Mouse (Mus musculus) brown adipose tissue, adult 24 weeks (tissue): Measurements from ENCODE around the gene Lmbr1l. TPM values are rescaled to one million over a fixed set of nuclear protein-coding genes. Genes with fewer than 3 reads are reported as not detected.
A peak's percentile ranks its signal among the peaks of the same experiment; 100 is the strongest.

Experiments used
- H3K27ac ChIP-seq: fragments of 200-500 bp; replicated peaks from 2 replicates; pipeline ENCODE4 v1.5.1; 2012; ENCODE audit warnings: low read depth, mild to moderate bottlenecking, low read length
- H3K4me1 ChIP-seq: fragments of 200-500 bp; 2 replicates; pipeline ENCODE4 v1.6.1; 2012; ENCODE audit warnings: low read length, mixed read lengths; ENCODE audit not compliant: control insufficient read depth, insufficient read depth, insufficient read length
- H3K4me3 ChIP-seq: fragments of 200-500 bp; 2 replicates; pipeline ENCODE4 v1.5.1; 2012; ENCODE audit warnings: low read depth, mild to moderate bottlenecking, low read length, moderate library complexity; ENCODE audit not compliant: insufficient read depth
- polyA plus RNA-seq: library from polyadenylated mRNA; stranded (reverse); fragments of >200 nt; gene quantifications from 2 replicates; pipeline ENCODE4 v1.2.4, GENCODE M21; 2012; ENCODE audit not compliant: missing spikeins, insufficient read depth, insufficient read length

The Lmbr1l gene
- polyA plus RNA-seq, 1 experiment, result 6.3 TPM

GRCm38 (mm10) chr15:98871070-98871915, 46.7 kb downstream of the Lmbr1l start, which contains the start of gene Kmt2d:
Gene Kmt2d (minus strand): TSS chr15:98871204.
- Histone ChIP-seq H3K4me3 (peak within 1 kb of the TSS; percentile 91), H3K27ac (peak within 1 kb of the TSS; percentile 98), H3K4me1 (peaks cover 19% of the 10 kb centered on the region)

- peaks cover 19% of the 10 kb centered on the region for H3K4me1 ChIP-seq
- peak overlapping the region; percentile 91 for H3K4me3 ChIP-seq
- peak overlapping the region; percentile 98 for H3K27ac ChIP-seq
These were observed 47.6 kb downstream of the Lmbr1l start for GRCm38 (mm10) chr15:98870179-98871069.

GRCm38 (mm10) chr15:98869342-98870178, 48.5 kb downstream of the Lmbr1l start:
- Histone ChIP-seq H3K4me3 (peak overlapping the region; percentile 91), H3K27ac (peak overlapping the region; percentile 39)

GRCm38 (mm10) chr15:98868346-98869063, 49.5 kb downstream of the Lmbr1l start:
- H3K27ac ChIP-seq, result no peak overlapping the region
- peak overlapping the region; percentile 91 for H3K4me3 ChIP-seq
- peaks cover 19% of the 10 kb centered on the region for H3K4me1 ChIP-seq

More at GRCm38 (mm10) chr15:98869342-98870178, 48.5 kb downstream of the Lmbr1l start:
- H3K4me1 ChIP-seq, result peaks cover 19% of the 10 kb centered on the region

- H3K4me3 ChIP-seq, result peak overlapping the region; percentile 11; the same call in 1 of the 2 replicates
- H3K4me1 ChIP-seq, result peaks cover 19% of the 10 kb centered on the region
- no peak overlapping the region for H3K27ac ChIP-seq
These were observed 50.7 kb downstream of the Lmbr1l start for GRCm38 (mm10) chr15:98867321-98867720.

GRCm38 (mm10) chr15:98866501-98866900, 51.5 kb downstream of the Lmbr1l start:
- H3K27ac ChIP-seq, result no peak overlapping the region
- peaks cover 19% of the 10 kb centered on the region for H3K4me1 ChIP-seq
- no peak overlapping the region for H3K4me3 ChIP-seq

GRCm38 (mm10) chr15:98865771-98866170, 52.3 kb downstream of the Lmbr1l start:
- Histone ChIP-seq H3K4me1 (peaks cover 19% of the 10 kb centered on the region), H3K27ac (no peak overlapping the region), H3K4me3 (no peak overlapping the region)

- Histone ChIP-seq H3K4me1 (peaks cover 19% of the 10 kb centered on the region), H3K27ac (no peak overlapping the region), H3K4me3 (no peak overlapping the region)
These were observed 53.1 kb downstream of the Lmbr1l start for GRCm38 (mm10) chr15:98864951-98865350.

- Histone ChIP-seq H3K4me3 (no peak overlapping the region), H3K27ac (no peak overlapping the region), H3K4me1 (peaks cover 9% of the 10 kb centered on the region)
These were observed 54.5 kb downstream of the Lmbr1l start for GRCm38 (mm10) chr15:98863451-98863958.

GRCm38 (mm10) chr15:98861701-98862410, 56.2 kb downstream of the Lmbr1l start:
- Histone ChIP-seq H3K4me1 (no peaks in the 10 kb centered on the region), H3K27ac (no peak overlapping the region), H3K4me3 (no peak overlapping the region)

GRCm38 (mm10) chr15:98860921-98861320, 57.1 kb downstream of the Lmbr1l start:
- Histone ChIP-seq H3K4me1 (no peaks in the 10 kb centered on the region), H3K4me3 (no peak overlapping the region), H3K27ac (no peak overlapping the region)

- Histone ChIP-seq H3K27ac (no peak overlapping the region), H3K4me1 (no peaks in the 10 kb centered on the region), H3K4me3 (no peak overlapping the region)
These were observed 58.5 kb downstream of the Lmbr1l start for GRCm38 (mm10) chr15:98859319-98860043.

- Histone ChIP-seq H3K4me1 (no peaks in the 10 kb centered on the region), H3K4me3 (no peak overlapping the region), H3K27ac (no peak overlapping the region)
These were observed 63.8 kb downstream of the Lmbr1l start for GRCm38 (mm10) chr15:98854214-98854613.
